Mouse (Mus musculus): ENCODE measurements around the gene Gng12. TPM values are rescaled to one million over a fixed set of nuclear protein-coding genes. Genes with fewer than 3 reads are reported as not detected.

The Gng12 gene
- total RNA-seq, 2 experiments from 2014 or later = 52.5 to 63.1 TPM

DNA sequence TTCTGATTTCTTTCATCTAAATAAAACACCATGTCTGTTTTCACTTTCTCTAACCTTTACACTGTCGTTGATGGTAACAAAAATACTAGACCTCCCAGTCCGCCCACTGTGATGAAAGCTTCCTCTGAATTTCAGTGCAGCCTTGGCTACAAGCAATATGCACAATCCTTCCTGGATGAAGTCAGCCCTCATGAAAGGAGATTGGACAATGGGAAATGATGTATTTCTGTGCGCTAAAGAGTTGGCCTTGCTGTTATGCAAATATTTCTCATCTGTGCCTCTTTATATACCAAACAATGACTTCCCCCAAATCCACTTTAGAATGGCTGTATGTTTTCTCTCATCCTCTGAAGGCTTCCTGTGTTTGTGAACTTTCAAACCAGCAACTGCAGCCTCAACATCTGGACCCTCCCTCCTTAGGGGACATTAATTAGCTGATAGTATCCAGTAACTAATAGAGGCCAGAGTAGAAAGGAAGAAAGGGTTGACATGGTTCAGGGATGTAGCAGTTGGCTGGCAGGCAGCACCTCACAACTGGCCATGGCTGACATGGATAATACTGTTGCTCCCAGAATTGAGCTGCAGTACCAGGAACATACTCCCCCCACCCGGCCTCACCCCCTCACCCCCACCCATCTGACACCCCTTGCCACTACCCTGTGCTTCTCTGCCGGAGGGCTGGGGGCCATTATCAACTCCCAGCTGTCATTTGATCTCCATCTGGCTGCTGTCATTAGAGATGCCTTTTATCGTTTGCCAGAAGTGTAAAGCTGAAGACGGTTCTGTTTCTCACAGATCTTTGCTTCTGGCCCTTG lies 152.9 kb downstream of the Gng12 start:
- no peak for DNase-seq (ENCODE audit: low spot score in 2 of 2)

DNA sequence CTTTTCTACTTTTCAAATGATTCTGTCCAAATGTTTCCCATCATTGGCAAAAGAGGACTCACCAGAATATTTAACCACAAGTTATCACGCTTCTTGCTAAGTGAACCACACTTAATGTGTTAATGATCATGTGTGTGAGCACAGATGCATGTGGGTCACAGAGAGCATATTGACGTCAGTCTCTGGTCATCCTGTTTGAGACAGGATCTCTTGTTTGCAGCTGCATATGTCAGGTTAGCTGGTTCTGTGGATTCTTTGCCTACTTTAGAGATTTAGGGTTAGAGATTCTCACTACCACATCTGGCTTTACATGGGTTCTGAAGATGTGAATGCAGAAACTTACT lies 153.5 kb downstream of the Gng12 start:
- no peak for DNase-seq (ENCODE audit: low spot score in 2 of 2)

DNA sequence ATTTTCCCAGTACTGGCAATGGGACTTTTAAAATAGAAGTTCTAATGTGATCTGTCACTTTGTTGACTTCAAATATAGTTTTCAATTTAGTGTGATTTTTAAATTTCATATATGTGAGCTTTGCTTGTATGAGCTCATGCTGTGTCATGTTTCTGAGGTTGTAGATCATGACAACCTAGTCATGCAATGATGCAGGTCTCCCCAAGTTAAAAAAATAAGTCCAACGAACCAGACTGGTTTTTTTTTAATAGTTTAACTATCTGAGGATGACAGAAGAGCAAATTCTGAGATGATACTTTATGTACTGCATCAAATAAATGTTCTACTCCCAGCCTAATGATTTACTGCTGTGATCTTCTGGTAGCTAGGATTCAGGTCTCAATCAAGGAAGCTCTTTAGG lies 153.9 kb downstream of the Gng12 start:
- DNase-seq (ENCODE audit: low spot score in 2 of 2) = no peak

DNA sequence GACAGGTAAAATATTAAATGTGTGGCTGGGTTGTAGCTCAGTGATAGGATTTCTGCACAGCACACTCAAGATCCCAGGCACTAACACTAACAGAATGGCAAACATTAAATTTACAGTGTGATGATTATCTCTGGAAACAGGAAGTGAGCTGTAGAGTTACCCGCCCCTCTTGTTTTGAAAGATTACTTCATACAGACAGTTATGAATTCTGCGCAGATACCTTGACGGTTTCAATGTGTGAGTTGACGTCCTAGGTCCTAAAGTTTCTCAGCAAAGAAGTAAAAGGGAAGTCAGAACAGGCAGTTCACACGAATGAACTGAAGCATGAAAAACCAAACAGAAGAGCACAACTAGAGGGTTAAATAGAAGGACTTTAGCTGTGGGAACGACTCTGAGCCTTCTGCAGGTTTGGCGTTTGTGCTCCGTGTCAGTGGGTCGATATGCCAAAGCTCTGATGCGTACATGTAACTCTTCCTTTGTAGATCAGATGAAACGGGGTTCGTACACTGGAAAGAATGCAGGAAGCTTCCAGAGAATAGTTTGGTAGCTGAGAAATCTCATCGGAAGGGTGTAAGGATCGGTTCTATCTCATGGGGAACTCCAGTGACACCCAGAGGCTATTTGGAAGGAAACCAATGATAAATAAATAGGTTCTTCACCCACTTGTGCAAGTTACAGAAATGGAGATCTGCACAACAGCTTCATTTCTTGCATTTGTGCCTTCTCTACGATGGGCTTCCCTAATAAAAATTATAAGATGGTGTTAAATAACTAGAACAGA lies 160.1 kb downstream of the Gng12 start:
- no peak for DNase-seq (ENCODE audit: low spot score in 2 of 2)

DNA sequence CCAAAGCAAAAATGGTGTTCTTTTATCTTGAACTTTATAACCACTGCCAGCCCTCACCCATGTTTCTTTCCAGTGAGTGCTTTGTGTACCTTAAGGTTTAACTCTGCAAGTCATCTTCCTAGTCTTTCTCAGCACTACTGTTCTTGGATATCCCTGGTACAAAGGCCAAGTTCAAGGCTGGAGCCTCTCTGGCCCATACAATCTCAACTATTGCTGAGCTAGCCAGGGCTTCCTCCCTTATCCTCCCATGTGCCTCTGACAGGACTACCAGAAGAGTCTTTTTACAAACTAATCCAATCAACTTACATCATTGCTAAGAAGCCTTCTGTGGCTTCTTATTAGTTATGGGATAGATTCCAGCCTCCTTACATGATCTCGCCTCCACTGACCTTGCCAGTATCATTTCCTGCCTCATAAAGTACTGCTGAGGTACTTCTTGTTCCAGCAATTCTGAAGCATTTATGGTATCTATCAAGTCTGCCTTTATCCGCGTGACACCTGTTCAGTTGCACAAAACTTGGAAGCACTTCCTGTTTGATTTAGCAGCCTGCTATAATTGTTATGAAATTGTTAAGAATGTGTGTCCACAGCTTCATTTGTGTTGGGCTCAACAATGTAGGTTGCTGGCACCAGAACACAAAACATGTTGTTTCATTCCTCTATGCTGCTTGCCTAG lies 160.8 kb downstream of the Gng12 start:
- no peak for DNase-seq (ENCODE audit: low spot score in 2 of 2)

DNA sequence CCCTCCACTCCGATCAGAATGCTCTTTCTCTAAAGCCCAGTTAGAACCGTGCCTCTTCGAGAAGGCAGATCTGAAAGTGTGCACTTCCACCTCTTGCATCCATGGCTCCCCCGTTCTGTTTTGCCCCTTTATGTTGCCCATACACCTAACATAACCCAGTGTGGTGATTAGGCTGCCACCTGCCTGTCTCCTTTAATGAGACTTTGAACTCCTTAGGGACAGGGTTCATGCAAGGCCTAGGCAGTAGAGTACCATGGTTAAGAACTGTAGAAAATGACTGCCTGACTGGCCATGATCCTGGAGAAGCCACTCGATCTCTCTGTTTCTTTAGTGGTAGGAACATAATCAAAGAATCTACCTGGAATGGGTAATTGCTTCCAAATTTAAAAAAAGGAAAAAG lies 161.4 kb downstream of the Gng12 start:
- no peak for DNase-seq (ENCODE audit: low spot score in 2 of 2)

DNA sequence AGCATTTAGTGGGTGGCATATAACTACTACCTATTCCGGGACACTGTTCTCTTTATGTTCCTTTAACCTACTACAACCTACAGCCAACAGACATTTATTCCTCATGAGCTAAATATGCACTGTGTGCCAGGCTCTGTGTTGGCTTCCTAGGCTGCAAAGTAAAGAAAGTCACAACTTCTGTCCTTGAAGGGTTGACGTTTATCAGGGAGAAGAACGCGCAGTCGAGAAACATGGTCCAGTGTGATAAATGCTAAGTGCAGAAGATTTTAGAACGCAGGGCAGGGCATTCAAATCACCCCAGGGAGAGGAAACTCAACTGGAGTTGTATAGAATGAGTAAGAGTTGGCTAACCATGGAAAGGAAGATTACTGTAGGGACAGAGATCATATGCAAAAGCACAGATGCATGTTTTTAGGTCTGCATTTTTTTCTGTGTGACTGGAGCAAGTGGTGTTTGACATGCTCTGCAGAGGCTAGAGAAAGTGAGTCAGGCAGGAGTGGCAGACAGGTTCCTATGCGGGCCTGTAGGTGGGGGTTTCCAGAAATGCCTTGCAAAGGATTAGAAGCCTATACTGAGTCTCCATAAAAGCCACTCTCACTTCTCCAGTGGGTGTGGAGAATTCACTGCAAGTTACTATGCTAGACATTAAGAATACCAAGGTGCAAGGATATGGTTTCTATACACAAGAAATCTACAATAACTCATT lies 161.9 kb downstream of the Gng12 start:
- no peak for DNase-seq (ENCODE audit: low spot score in 2 of 2)

DNA sequence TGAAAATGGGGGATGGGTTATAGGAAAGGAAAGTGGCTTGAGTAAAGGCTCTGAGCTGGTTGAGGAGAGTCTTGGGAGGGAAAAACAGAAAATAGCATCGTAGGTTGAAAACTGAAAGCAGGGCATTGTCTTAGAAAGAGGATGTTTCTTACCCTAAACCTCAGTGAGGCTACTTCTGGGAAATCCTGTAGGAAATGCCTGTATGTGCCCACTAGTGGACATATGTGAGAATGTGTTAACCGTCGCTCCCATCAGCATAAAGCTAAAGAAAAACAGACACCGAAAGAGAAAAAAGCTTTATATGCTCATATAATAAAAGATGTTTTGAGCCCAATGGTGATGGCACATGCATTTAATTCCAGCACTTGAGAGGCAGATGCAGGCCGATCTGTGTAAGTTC lies 163.9 kb downstream of the Gng12 start:
- DNase-seq (ENCODE audit: low spot score in 2 of 2) = no peak

DNA sequence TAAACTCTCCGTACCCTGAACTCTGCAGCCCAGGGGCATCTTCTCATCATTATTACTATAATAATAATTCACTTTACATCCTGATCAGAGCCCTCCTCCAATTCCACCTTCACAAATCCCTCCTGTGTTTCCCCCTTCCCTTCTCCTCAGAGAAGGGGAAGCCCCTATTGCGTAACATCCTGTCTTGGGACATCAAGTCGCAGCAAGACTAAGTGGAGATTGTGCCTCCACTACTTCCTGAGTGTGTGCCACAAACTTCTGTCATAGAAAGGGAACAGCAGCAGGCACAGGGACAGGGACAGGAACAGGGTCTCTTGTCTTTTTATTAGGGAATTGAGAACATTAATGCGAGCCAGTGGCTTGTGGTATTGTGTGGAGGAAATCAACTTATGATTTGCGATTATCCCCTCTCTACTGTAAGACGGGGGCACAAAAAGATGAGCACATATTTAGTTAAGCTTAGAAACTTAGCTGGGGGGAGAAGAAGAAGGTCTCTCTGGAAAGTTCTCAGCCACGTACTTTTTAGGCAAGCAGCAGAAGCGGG lies 173.1 kb downstream of the Gng12 start:
- no peak for DNase-seq (ENCODE audit: low spot score in 2 of 2)

DNA sequence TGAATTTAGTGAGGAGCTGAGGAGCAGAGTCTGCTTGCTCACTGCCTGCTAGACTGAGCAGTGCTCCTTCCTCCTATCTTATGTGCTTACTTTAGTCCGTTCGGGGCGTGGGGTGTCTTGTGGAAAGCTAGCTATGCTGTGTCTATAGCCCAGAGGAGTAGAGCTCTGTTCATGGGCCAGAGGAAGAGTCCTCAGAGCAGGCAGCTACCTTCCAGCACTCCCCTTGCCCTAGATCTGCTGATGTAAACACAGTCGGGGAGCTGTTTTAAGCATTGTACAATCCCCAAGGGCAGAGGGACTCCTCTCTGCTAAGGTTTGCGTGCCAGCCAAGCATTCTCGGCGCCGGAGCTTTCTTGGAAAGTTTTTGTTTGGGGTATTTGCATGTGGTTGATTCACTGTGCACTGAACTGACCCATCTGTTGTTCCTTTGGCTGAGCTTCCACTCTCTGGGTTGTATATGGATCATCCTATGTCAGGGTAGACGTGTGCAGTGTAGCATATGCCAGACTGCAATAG lies 173.7 kb downstream of the Gng12 start:
- no peak for DNase-seq (ENCODE audit: low spot score in 2 of 2)

Other genes starting within 250 kb of the Gng12 start
- gene Vmn1r35, start 210.5 kb upstream of the Gng12 start, total RNA-seq (2021) = not detected
- gene Vmn1r36, start 177.2 kb upstream of the Gng12 start, total RNA-seq (2021) = not detected
- gene Vmn1r37, start 167.0 kb upstream of the Gng12 start, total RNA-seq (2021) = not detected
- not detected for gene Vmn1r38, start 113.8 kb upstream of the Gng12 start, total RNA-seq (2021)
- gene Vmn1r39, start 85.8 kb upstream of the Gng12 start, total RNA-seq (2021) = not detected
- 10 to 100 TPM; 10.1 to 15.4 TPM for gene Gadd45a, start 141.1 kb downstream of the Gng12 start, total RNA-seq (2021)